ENCODE assay signal across 34 mouse cellular contexts in genomic region chr6:127276362-127276761, GRCm38 (mm10).
"Had no signal": no experiment of that assay in that cellular context is flagged by ENCODE, and none has a peak within 500 bp of the region (broad histone marks: within the 10 kb centered on the region; RNA-seq: fewer than 3 reads in every experiment).

No protein-coding gene starts in this region.

- H3K36me3 ChIP-seq: heart, embryonic 12.5 days; heart, embryonic 13.5 days; heart, embryonic 15.5 days; hindbrain, embryonic 10.5 days; hindbrain, embryonic 12.5 days; hindbrain, embryonic 13.5 days; hindbrain, embryonic 15.5 days; intestine, embryonic 15.5 days; kidney, embryonic 15.5 days had no signal

- ATAC-seq: hindbrain, embryonic 16.5 days; hindbrain, postnatal 0 days; inflammation-experienced regulatory T-cells, adult 6 months; intestine, embryonic 15.5 days; intestine, embryonic 16.5 days; intestine, postnatal 0 days had no signal

- H3K9ac ChIP-seq: heart, embryonic 12.5 days; heart, embryonic 13.5 days; heart, embryonic 15.5 days; hindbrain, embryonic 12.5 days; hindbrain, embryonic 13.5 days; hindbrain, embryonic 14.5 days; hindbrain, embryonic 15.5 days; intestine, embryonic 15.5 days; kidney, embryonic 15.5 days had no signal

- H3K4me2 ChIP-seq: heart, embryonic 12.5 days; heart, embryonic 13.5 days; heart, embryonic 15.5 days; hindbrain, embryonic 12.5 days; hindbrain, embryonic 13.5 days; hindbrain, embryonic 14.5 days; hindbrain, embryonic 15.5 days; intestine, embryonic 15.5 days; kidney, embryonic 15.5 days had no signal

- H3K27ac ChIP-seq: heart, embryonic 13.5 days; heart, embryonic 15.5 days; hindbrain, embryonic 10.5 days; hindbrain, embryonic 12.5 days; hindbrain, embryonic 13.5 days; hindbrain, embryonic 14.5 days; hindbrain, embryonic 15.5 days; hindbrain, postnatal 0 days; intestine, embryonic 15.5 days; kidney, embryonic 15.5 days; kidney, postnatal 0 days; layer of hippocampus, adult 2 months; left cerebral cortex, adult 2 months had no signal

- H3K27me3 ChIP-seq: heart, embryonic 12.5 days; heart, embryonic 13.5 days; heart, embryonic 15.5 days; hindbrain, embryonic 12.5 days; hindbrain, embryonic 13.5 days; hindbrain, embryonic 15.5 days; intestine, embryonic 15.5 days; kidney, embryonic 15.5 days had no signal

- H3K4me1 ChIP-seq: hindbrain, embryonic 12.5 days; hindbrain, embryonic 13.5 days; hindbrain, embryonic 15.5 days; kidney, embryonic 15.5 days had no signal

- H3K4me3 ChIP-seq: heart, embryonic 12.5 days; heart, embryonic 13.5 days; heart, embryonic 15.5 days; hindbrain, embryonic 10.5 days; hindbrain, embryonic 12.5 days; hindbrain, embryonic 13.5 days; hindbrain, embryonic 15.5 days; intestine, embryonic 15.5 days; kidney, embryonic 15.5 days; layer of hippocampus, adult 2 months; left cerebral cortex, adult 2 months had no signal

- H3K9me3 ChIP-seq: heart, embryonic 13.5 days; heart, embryonic 15.5 days; hindbrain, embryonic 15.5 days; intestine, embryonic 15.5 days had no signal

- DNase-seq: heart, postnatal 10 days; heart, postnatal 14 days; heart, postnatal 36 days; heart, postnatal 4 days; kidney, adult 11 months; kidney, adult 18-20 months; kidney, adult 2 months; kidney, adult 8-10 months; kidney, adult 9 months; kidney, postnatal 10 days; kidney, postnatal 14 days; kidney, postnatal 25 days; kidney, postnatal 36 days; kidney, postnatal 4 days; layer of hippocampus, adult 9-11 months; layer of hippocampus, postnatal 36 days had no signal
